Mouse (Mus musculus): ENCODE data around the gene Olfr690. TPM values are rescaled to one million over a fixed set of nuclear protein-coding genes. Genes with fewer than 3 reads are reported as not detected.

Olfr690 gene
- not detected in 2 replicates for polyA plus RNA-seq (2012; rRNA removed)

DNA sequence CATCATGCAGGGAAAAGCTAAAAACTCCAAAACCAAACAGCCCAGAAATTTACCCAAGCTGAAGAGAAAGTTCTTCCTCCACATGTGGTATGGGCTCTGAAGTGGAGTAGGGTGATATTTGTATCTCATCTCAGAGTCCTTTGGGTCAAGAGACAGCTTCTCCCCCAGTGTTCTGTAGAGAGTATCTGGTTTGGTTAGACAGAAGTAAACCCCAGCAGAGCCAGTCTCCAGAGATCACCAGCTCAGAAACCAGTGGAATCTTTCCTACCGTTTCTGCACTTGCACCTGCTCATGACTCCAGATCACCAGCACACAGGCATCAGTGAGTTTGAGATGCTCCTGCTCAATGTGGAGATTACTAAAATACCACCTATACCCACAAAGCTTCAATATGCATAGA is at the start of gene Olfr690:
Olfr690 (minus strand) TSS at position 101 of the 400 bp plus-strand sequence.
- no peak within 1 kb of the TSS for H3K27ac ChIP-seq (ENCODE audit: insufficient read depth, low read length)
- TF ChIP-seq POLR2A (IDR thresholded peaks at IDR 0.05; ENCODE audit: low read depth, low read length) (no peak), CTCF (IDR thresholded peaks at IDR 0.05; ENCODE audit: extremely low read depth, insufficient read depth, insufficient read length, insufficient replicate concordance) (no peak)
- WGBS, result 80% methylated on average over 1 of the region's 1 CpGs
- no peak within 1 kb of the TSS for H3K4me3 ChIP-seq (ENCODE audit: extremely low read depth, insufficient read depth, insufficient read length)
- H3K27me3 ChIP-seq (ENCODE audit: control insufficient read depth, insufficient read depth, low read length), result no peaks in the 10 kb centered on the region
- no peak for DNase-seq (ENCODE audit: low read depth in 1 of 2, low spot score in 2 of 2)
- no peaks in the 10 kb centered on the region for H3K36me3 ChIP-seq (ENCODE audit: control insufficient read depth, insufficient read depth, low read length)
- H3K4me1 ChIP-seq (ENCODE audit: control insufficient read depth, insufficient read depth, insufficient read length), result no peaks in the 10 kb centered on the region

DNA sequence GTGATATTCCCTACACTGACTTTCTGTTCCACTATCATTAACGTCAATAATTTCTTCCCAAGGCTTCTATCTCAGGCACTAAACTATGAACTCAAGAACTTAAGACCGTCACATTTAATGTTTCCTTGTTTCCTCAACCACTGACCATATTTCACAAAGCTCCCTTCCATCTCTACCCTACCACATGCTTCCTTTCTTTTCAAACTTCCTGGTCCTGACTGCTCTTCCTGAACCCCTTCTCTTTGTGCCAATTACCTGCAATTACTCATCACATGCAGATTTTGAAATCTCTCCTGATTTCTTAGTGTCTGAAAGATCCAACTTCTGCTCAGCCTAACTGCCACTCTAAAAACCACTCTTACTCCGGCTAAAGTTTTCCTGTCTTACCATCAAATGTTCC is 46.4 kb upstream of the Olfr690 start:
- 88% methylated on average over 3 of the region's 3 CpGs for WGBS
- no peak for DNase-seq (ENCODE audit: low read depth in 1 of 2, low spot score in 2 of 2)
- H3K36me3 ChIP-seq (ENCODE audit: control insufficient read depth, insufficient read depth, low read length), result peaks cover 37% of the 10 kb centered on the region
- no peak overlapping the region for H3K27ac ChIP-seq (ENCODE audit: insufficient read depth, low read length)
- TF ChIP-seq CTCF (IDR thresholded peaks at IDR 0.05; ENCODE audit: extremely low read depth, insufficient read depth, insufficient read length, insufficient replicate concordance) (no peak), POLR2A (IDR thresholded peaks at IDR 0.05; ENCODE audit: low read depth, low read length) (no peak)
- H3K4me1 ChIP-seq (ENCODE audit: control insufficient read depth, insufficient read depth, insufficient read length), result no peaks in the 10 kb centered on the region
- no peaks in the 10 kb centered on the region for H3K27me3 ChIP-seq (ENCODE audit: control insufficient read depth, insufficient read depth, low read length)
- no peak overlapping the region for H3K4me3 ChIP-seq (ENCODE audit: extremely low read depth, insufficient read depth, insufficient read length)

DNA sequence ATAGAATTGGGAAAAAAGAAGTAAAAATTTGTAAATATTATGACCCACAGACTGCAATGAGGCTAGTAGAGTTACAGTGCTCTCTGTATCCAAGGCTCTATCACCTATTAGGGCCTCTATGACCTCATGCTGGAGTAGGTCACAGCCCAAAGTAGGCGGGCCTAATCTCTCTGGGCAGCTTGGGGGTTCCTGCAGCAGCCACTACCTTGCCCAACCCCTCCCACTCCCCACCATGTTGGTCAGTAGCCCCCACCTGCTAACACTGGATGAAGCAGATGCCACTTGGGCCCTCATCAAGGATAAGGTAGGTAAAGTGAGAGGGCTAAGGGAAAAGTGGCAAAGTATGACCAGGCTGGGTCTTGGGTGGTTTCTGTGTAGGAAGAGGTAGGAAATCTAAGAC is 41.0 kb upstream of the Olfr690 start, which contains the start of gene Gm5901:
Gm5901 (plus strand) TSS at position 173 of the 400 bp plus-strand sequence.
- DNase-seq (ENCODE audit: low read depth in 1 of 2, low spot score in 2 of 2), result no peak
- peaks cover 14% of the 10 kb centered on the region for H3K36me3 ChIP-seq (ENCODE audit: control insufficient read depth, insufficient read depth, low read length)
- no peaks in the 10 kb centered on the region; the same call in 1 of the 2 replicates for H3K4me1 ChIP-seq (ENCODE audit: control insufficient read depth, insufficient read depth, insufficient read length)
- WGBS, result 97% methylated on average over 1 of the region's 1 CpGs
- no peak within 1 kb of the TSS for H3K27ac ChIP-seq (ENCODE audit: insufficient read depth, low read length)
- no peaks in the 10 kb centered on the region for H3K27me3 ChIP-seq (ENCODE audit: control insufficient read depth, insufficient read depth, low read length)
- no peak within 1 kb of the TSS for H3K4me3 ChIP-seq (ENCODE audit: extremely low read depth, insufficient read depth, insufficient read length)
- TF ChIP-seq CTCF (IDR thresholded peaks at IDR 0.05; ENCODE audit: extremely low read depth, insufficient read depth, insufficient read length, insufficient replicate concordance) (no peak), POLR2A (IDR thresholded peaks at IDR 0.05; ENCODE audit: low read depth, low read length) (no peak)

DNA sequence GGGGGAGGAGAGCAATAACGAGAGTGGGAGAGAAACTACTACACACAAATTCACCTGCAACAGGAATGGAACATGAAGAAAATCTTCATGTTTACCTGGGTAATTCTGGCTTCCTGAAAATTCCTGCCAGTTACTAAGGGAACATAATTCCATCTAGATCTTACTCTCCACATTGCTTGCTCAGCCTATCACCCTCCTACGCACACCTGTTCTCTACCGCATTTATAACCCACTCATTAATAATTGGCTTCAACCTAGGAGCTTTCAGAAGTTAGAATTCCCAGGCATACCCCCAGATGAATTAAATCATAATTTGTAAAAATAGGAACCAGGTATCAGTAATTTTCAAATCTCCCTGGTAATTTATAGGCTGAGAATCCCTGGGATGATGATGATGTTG is 40.1 kb upstream of the Olfr690 start:
- Histone ChIP-seq H3K27me3 (ENCODE audit: control insufficient read depth, insufficient read depth, low read length) (no peaks in the 10 kb centered on the region), H3K36me3 (ENCODE audit: control insufficient read depth, insufficient read depth, low read length) (peaks cover 7% of the 10 kb centered on the region), H3K4me1 (ENCODE audit: control insufficient read depth, insufficient read depth, insufficient read length) (no peaks in the 10 kb centered on the region; the same call in 1 of the 2 replicates), H3K4me3 (ENCODE audit: extremely low read depth, insufficient read depth, insufficient read length) (no peak overlapping the region), H3K27ac (ENCODE audit: insufficient read depth, low read length) (no peak overlapping the region)
- no peak for DNase-seq (ENCODE audit: low read depth in 1 of 2, low spot score in 2 of 2)
- whole genome bisulfite sequencing, result 90% methylated on average over 3 of the region's 3 CpGs
- TF ChIP-seq CTCF (IDR thresholded peaks at IDR 0.05; ENCODE audit: extremely low read depth, insufficient read depth, insufficient read length, insufficient replicate concordance) (no peak), POLR2A (IDR thresholded peaks at IDR 0.05; ENCODE audit: low read depth, low read length) (no peak)

DNA sequence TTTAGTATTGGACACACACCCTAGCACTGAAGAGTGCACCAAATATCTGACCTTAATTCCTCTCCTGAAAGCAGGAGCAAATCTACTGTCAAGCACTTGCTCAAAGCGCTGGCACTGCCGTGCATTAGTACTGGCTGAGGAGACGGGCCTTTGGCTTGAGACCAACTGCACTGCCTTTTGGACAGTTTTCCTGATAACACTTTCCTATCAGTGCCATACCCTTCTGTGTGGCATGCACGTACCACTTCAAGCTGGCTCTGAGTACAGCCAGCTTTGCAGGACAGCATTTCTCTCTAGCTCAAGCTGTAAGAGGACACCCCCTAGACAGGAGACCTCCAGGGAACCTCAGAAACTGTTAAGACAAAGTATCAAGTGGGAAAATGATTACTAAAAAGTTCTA is 39.6 kb upstream of the Olfr690 start:
- DNase-seq (ENCODE audit: low read depth in 1 of 2, low spot score in 2 of 2), result no peak
- no peaks in the 10 kb centered on the region; the same call in 1 of the 2 replicates for H3K4me1 ChIP-seq (ENCODE audit: control insufficient read depth, insufficient read depth, insufficient read length)
- no peaks in the 10 kb centered on the region for H3K27me3 ChIP-seq (ENCODE audit: control insufficient read depth, insufficient read depth, low read length)
- TF ChIP-seq POLR2A (IDR thresholded peaks at IDR 0.05; ENCODE audit: low read depth, low read length), result no peak
- TF ChIP-seq CTCF (IDR thresholded peaks at IDR 0.05; ENCODE audit: extremely low read depth, insufficient read depth, insufficient read length, insufficient replicate concordance), result no peak
- whole genome bisulfite sequencing, result 64% methylated on average over 4 of the region's 4 CpGs
- peaks cover 3% of the 10 kb centered on the region; the same call in 1 of the 2 replicates for H3K36me3 ChIP-seq (ENCODE audit: control insufficient read depth, insufficient read depth, low read length)
- H3K4me3 ChIP-seq (ENCODE audit: extremely low read depth, insufficient read depth, insufficient read length), result no peak overlapping the region
- H3K27ac ChIP-seq (ENCODE audit: insufficient read depth, low read length), result no peak overlapping the region

DNA sequence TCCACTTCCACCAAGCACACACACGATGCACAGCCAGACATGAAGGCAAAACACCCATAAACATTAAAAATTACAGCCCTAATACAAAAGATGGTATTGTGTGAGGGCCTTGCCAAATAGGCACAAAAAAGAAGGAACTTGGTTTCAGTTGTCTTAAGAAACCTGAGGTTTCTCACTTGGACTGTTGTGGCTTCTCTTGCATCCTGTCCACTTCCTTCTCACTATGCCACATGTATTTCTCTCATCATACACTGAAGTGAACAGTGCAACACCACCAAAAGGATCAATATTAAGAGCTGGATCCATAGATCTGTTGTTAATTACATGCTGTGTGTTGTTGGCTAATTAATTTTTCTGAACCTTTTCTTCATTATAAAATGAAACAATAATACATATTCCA is 39.0 kb upstream of the Olfr690 start:
- WGBS, result 6% methylated on average over 1 of the region's 1 CpGs
- no peak overlapping the region for H3K27ac ChIP-seq (ENCODE audit: insufficient read depth, low read length)

DNA sequence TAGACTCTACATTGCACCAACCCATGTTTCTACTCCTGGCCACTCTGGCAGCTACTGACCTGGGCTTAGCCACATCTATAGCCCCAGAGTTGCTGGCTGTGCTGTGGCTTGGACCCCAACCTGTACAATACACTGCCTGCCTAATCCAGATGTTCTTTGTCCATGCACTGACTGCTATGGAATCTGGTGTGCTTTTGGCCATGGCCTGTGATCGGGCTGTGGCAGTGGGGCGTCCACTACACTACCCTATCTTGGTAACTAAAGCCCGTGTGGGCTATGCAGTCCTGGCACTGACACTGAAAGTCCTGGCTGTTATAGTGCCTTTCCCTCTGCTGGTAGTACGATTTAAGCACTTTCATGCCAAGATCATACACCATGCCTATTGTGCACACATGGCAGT is 34.6 kb upstream of the Olfr690 start:
- no peaks in the 10 kb centered on the region; the same call in 1 of the 2 replicates for H3K4me1 ChIP-seq (ENCODE audit: control insufficient read depth, insufficient read depth, insufficient read length)
- TF ChIP-seq CTCF (IDR thresholded peaks at IDR 0.05; ENCODE audit: extremely low read depth, insufficient read depth, insufficient read length, insufficient replicate concordance), result no peak
- no peak for TF ChIP-seq POLR2A (IDR thresholded peaks at IDR 0.05; ENCODE audit: low read depth, low read length)
- WGBS, result 91% methylated on average over 4 of the region's 4 CpGs

More for the DNA sequence above, 39.0 kb upstream of the Olfr690 start:
- Histone ChIP-seq H3K4me1 (ENCODE audit: control insufficient read depth, insufficient read depth, insufficient read length) (no peaks in the 10 kb centered on the region; the same call in 1 of the 2 replicates), H3K27me3 (ENCODE audit: control insufficient read depth, insufficient read depth, low read length) (no peaks in the 10 kb centered on the region), H3K36me3 (ENCODE audit: control insufficient read depth, insufficient read depth, low read length) (peaks cover 1% of the 10 kb centered on the region; the same call in 1 of the 2 replicates), H3K4me3 (ENCODE audit: extremely low read depth, insufficient read depth, insufficient read length) (no peak overlapping the region)
- no peak for DNase-seq (ENCODE audit: low read depth in 1 of 2, low spot score in 2 of 2)
- no peak for TF ChIP-seq CTCF (IDR thresholded peaks at IDR 0.05; ENCODE audit: extremely low read depth, insufficient read depth, insufficient read length, insufficient replicate concordance)
- no peak for TF ChIP-seq POLR2A (IDR thresholded peaks at IDR 0.05; ENCODE audit: low read depth, low read length)

More for the DNA sequence above, 34.6 kb upstream of the Olfr690 start:
- no peak overlapping the region for H3K4me3 ChIP-seq (ENCODE audit: extremely low read depth, insufficient read depth, insufficient read length)
- DNase-seq (ENCODE audit: low read depth in 1 of 2, low spot score in 2 of 2), result no peak
- no peaks in the 10 kb centered on the region for H3K36me3 ChIP-seq (ENCODE audit: control insufficient read depth, insufficient read depth, low read length)
- no peaks in the 10 kb centered on the region for H3K27me3 ChIP-seq (ENCODE audit: control insufficient read depth, insufficient read depth, low read length)
- no peak overlapping the region for H3K27ac ChIP-seq (ENCODE audit: insufficient read depth, low read length)
